Mouse (Mus musculus) hematopoietic stem cell, adult 5-6 weeks (primary cell): Measurements from ENCODE around the gene B230104I21Rik. TPM values are rescaled to one million over a fixed set of nuclear protein-coding genes. Genes with fewer than 3 reads are reported as not detected.

Source experiments
- ATAC-seq, 2 experiments: fragments of 125-278 bp in 1 of 2; replicated peaks in 1 of 2; 2 replicates each; pipeline ENCODE4 v1.8.0; 2016 to 2017; ENCODE audit warnings: inconsistent platforms in 2 of 2, mild to moderate bottlenecking in 2 of 2, moderate number of reproducible peaks in 2 of 2, low read depth in 1 of 2, moderate TSS enrichment in 1 of 2; ENCODE audit not compliant: low FRiP score in 2 of 2, poor library complexity in 2 of 2, severe bottlenecking in 2 of 2, insufficient read depth in 1 of 2, low TSS enrichment in 1 of 2
- total RNA-seq: library from RNA; stranded (forward); fragments of 172-1452, 232-1000 nt; gene quantifications from 2 replicates; pipeline ENCODE4 v1.2.3, GENCODE M21; 2017

B230104I21Rik gene
- total RNA-seq, 1 experiment from 2014 or later, result not detected

GRCm38 (mm10) chr4:154378876-154379275 lies 42.9 kb downstream of the B230104I21Rik start:
- no peak; a peak in 1 of 4 replicates for ATAC-seq

DNA sequence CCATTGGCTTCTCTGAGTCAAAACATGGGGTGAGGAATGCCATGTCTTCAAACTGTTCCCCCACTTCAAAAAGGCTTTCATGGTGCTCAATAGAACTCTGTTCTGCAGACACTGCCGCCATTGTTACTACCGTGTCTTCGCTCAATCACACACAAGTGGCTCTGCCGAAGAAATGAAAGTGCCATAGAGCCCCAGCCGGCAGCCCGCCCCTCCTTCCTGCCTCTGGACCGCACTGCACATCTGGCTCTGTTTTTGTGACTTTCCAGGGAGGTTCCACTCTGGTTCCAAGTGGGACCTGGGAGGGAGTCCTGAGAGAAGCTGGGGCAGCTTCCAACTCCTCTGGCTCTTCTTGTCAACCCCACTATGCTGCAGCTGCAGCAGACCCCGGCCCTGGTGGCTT lies 49.3 kb downstream of the B230104I21Rik start:
- ATAC-seq, result no peak

DNA sequence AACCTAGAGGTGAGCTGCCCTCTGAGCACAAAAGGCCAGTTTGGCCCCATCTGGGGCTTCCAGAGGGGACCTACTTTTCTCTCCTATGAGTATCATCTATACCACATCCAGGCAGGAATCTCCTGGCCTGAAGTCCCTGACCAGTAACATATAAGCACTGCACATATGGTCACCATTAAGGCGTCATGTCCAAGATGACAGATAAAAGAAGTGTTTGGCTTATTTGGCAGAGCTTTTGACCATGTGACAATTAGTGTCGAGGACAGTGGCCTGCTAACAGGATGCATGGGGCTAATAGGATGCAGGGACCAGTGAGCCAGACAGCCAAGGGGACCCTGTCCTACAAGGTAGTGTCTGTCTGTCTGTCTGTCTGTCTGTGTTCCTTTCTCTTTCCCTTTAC lies 50.0 kb downstream of the B230104I21Rik start:
- ATAC-seq, result no peak

DNA sequence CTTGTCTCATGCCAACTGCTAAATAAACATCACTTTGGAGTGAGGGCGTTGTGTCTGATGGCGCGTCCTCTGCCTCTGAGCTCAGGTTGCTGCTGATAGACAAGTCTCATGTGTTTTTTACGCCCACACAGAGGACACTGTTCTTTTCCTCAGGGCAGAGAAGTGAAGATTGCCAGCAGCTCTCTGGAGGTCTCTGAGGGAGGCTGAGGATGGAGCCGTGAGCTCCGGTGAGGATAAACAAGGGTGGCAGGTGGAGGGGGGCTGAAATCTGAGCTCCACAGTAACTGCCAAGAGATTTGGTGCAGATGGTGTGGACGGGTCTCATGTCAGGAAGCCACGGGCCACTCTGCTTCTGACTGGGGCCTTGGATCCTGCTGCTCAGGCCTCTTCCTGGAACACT lies 50.9 kb downstream of the B230104I21Rik start:
- ATAC-seq, result no peak

DNA sequence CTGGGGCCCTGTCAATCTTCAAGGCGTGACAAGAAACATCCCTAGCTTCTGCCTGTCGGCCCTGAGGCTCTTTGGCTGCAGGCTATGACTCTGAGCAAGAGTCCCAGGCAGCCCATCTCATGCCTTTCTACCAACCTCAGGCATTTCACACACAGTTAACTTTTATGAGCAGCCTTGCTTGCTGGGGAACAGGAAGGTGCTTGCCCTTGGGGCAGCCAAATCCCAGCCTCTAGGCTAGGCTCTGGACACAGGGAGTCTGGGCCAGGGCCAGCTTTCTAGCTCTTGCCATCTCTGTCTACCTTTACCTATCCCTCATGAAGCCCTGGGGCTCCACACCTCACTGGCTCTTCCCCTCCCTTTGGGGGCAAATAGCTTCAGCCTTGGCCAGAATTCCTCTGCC lies 53.7 kb downstream of the B230104I21Rik start:
- no peak for ATAC-seq

DNA sequence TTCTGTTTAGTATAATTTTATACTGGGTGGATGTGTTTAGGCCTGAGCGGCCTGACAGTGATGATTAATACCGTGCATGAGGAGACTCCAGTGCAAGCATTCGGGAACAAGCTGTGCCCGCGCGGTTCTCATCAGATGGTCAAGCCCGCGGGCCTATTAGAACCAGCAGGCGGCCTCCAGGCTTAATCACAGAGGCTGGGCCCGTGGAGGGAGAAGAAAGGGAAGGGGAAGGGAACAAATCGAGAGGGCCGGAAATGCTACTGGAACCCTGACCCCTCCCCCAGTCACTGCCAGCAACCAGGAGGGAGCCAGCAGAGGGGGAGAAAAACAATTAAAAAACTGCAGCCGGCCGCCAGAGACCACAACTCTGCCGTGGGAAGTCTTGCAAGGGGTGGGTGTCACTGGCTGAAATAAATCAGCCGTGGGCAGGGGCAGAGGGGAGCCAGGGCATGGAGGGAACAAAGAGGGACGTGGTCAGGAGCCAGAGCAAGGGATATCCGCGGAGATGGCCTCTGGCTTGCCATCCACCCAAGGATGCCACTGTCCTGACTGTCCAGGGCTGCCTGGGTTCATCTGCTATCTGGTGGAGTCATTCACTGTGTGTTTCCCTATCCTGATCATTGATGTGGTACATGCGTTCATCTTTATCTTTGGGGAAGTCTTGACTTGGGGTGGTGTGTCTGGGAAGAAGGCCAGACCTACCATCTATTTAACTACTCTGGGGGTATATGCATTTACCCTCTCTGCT lies 54.6 kb downstream of the B230104I21Rik start:
- ATAC-seq, result peak; percentile 30 to 42

GRCm38 (mm10) chr4:154392641-154393040 lies 56.7 kb downstream of the B230104I21Rik start:
- no peak for ATAC-seq

DNA sequence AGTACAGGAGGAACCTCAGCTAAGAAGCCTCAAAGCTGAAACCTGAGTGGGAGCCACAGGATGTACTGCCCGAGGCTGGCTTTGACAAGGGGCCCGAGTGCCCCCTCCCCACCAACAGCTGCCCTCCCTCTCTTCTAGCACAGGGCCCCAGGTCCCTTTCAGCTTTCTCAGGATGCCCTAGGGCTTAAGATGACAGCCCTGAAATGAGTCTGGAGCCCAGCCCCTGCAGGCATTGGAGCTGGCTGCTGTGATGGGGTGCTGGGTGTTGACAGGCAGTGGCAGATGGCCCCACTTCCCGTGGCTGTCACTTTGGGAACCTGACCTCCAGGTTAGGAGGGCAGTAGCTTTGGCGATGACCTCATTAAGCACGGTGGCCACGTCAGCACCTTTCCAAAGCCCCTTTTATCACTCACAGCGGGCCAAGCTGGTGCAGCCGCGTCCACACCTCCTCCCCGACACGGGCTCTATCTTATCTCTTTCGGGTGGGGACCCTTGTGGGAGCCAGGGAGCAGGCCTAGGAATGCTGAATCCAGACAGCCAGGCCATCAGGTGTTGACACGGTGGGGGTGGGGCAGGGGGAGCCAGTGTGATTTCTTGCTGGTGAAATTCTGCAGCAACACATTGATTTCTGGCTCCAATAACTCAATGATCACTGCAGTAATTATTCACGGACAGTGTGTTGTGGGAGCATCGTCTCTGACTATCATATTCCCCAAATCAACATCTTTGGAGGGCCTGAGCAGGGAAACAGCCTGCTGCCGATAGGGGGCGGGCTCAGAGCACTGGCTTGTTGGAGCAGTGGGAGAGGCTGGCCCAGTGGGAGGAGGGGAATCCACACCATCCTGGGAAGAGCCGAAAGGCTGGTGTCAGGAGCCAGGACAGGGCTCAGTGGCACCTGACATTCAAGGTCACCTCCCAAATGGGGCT lies 57.5 kb downstream of the B230104I21Rik start:
- no peak for ATAC-seq

DNA sequence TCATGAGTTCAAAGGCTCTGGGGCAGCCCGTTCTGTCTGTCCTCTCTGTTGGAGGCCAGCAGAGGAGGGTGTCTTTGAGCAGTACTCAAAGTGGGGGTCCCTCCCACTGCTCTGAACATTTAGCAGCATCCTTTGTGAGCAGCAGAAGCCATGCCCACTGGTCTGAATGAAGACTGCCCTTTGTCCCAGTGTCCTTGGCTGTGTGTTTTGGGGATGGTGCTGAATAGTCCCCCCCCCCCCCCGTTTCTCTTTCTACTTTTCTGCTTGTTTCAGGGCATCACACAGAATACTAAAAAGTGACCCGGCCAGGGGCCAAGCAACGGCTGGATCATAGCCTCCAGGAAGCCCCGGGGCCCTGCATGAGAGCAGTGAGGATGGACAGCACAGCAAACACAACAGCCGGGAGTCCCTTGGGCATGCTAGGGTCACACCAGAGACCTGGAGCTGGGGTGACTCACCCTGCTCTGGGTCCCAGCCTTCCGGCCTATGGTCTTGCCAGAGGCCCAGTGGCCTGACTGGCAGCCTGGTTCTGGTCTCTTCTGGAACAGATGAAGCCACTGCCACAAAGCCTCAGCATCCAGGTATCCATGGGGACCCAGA lies 58.3 kb downstream of the B230104I21Rik start:
- ATAC-seq, result no peak

GRCm38 (mm10) chr4:154396652-154397301 lies 60.9 kb downstream of the B230104I21Rik start:
- ATAC-seq, result no peak

Other genes starting within 250 kb of the B230104I21Rik start
- not detected in 2 replicates for gene Trp73, start 195.9 kb upstream of the B230104I21Rik start, total RNA-seq
- 5.8 and 19.1 TPM in 2 replicates for gene Wrap73, start 193.8 kb upstream of the B230104I21Rik start, total RNA-seq
- gene Tprgl, start 175.5 kb upstream of the B230104I21Rik start, total RNA-seq, result 41.7 and 47.3 TPM in 2 replicates
- gene Megf6, start 165.4 kb upstream of the B230104I21Rik start, total RNA-seq, result not detected in 2 replicates
- 0.25 TPM in 1 of 2 replicates, not detected in the other for gene Arhgef16, start 34.5 kb upstream of the B230104I21Rik start, total RNA-seq